Mouse (Mus musculus) left cerebral cortex, postnatal 4 days (tissue): ENCODE results near the gene Tmem183a. TPM values are rescaled to one million over a fixed set of nuclear protein-coding genes. Genes with fewer than 3 reads are reported as not detected.

Source experiments
- DNase-seq: peaks from one replicate; pipeline ENCODE4 v3.0.0-alpha.2; 2022
- intact Hi-C: fragments of 180-260 bp; cut with DNase I; formaldehyde crosslinking; loops from one replicate; pipeline ENCODE4 v1.15.1; 2025
- total RNA-seq, 2 experiments: library from RNA; stranded (reverse); gene quantifications; 2 replicates each; pipeline ENCODE4 v1.2.3; 2021

Gene Tmem183a
- total RNA-seq, 2 experiments from 2014 or later, result 110 to 122 TPM

DNA sequence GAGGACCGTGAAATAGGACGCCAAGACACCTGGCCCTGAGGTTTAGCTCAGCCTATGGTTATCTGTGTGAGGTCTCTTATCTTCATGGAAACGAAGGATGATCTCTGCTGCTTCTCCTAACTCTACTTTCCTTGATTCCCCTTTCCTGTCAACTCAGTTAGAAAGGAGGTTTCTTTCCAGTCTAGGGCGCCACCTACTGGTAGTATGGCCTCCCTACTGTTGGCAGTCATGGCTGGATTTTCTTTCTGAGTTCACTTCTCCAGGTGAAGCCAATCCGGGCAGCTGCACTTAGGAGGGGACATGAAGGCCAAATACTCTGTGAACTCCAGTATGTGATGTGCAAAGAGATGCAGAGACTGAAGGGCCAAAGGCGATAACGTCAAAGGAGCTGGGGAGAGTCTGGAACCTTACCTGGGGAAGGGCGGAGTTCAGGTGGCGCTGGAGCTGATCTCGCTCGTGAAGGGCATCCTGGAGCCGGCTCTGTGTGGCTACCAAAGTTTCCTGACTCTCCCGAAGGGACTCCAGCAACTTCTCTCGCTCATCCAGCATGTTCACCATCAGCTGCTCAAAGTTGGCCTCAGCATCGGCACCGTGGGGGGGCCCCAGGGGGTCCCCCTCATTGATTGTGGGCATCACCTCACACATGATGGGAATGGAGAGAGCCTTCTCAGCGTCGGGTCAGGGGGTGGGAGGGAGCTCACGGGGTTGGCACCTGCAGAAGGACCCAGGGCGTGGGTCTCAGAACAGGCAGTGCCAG is 29.7 kb downstream of the Tmem183a start:
- intact Hi-C loops, result loop anchor here (5.0 kb wide), 2 partner anchors 90 to 180 kb away; no protein-coding TSS in a partner anchor

DNA sequence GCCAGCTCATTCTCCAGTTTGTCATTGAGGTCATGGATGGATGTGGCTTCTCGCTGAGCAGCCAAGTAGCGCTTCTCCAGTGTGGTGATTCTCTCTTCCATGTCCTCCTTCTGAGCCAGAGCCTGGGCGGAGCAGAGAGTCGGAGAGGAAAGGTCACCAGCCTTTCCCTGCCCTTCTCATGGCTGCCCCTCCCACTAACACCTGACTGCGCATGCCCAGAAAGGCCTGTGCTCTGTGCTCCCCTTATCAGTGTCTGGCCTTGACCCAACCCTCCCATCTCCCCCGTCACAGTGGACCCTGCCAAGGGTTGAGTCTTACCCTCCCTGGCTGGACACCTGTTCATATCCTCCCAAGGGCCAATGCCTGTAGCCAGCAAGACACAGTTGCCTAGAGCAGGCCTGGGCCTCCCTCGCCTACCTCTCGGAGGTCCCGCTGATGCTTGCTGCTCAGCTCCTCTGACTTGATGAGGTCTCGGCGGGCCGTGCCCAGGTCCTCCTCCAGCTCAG is 34.9 kb downstream of the Tmem183a start:
- DNase-seq, result no peak
- intact Hi-C loops, result no loop called here

More for the DNA sequence above, 29.7 kb downstream of the Tmem183a start:
- peak; percentile 88 for DNase-seq

DNA sequence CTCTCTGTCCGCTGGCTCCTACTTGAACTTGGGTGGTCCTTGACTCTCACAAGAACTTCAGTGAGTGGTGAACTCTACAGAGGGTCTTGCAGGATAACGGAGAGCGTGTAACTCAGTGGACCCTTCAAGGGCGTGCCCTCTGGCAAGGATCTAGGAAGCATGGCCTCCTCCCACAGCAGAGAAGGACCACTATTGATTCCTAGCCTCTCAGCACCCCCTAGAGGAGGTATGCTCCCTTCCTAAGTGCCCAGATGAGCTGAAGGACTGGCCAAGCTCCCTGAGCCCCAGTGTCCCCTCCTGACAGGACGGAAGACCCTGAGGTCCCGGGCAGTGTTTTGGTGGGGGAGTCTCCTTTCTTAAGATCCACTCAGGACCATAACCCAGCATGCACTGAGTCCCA is 39.2 kb downstream of the Tmem183a start:
- intact Hi-C loops, result no loop called here
- DNase-seq, result no peak

DNA sequence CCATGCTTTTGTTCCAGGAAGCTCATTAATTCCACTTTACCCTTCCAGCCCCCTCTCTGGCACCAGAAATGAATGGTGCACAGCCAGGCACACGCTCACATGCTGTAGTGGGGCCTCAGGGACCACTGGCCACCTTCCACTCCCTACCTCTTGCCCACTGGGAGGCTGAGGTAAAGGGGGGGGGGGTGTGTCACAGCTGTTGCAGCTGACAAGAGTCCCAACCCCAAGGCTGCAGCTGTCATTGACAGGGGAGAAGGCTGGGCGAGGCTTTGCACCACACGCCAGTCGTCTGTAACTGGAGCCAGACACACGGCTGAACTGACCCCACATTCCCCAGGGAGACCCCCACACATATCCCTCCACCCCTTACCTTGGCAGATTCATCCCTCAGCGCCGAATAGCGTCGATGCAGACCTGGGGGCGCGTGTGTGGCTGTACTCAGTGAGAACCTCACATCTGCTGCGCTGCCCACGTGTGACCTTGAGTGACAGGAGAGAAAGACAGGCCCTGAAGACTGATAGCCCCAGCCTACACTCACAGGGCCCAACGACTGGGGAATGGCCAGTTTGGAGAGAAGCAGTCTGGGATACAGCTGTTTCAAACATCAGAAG is 41.0 kb downstream of the Tmem183a start:
- intact Hi-C loops, result no loop called here
- DNase-seq, result no peak

DNA sequence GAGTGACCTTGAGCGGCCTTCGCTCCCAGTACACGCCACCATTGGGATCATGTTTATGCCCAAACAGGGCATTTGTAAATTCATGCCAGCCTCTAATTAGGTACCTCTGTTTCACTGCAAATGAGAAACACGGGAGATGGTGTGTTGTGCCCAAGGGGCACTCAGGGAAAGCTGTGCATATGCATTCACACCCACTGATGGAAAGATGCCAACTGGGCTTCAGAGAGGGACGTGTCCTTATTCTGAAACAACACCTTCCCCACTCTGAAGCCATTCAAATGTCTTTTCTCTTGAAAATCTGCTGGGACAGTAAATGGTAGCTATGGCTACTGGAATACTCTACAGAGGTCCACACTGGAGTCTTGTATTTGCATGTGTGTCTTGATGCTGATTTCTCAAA is 43.5 kb downstream of the Tmem183a start:
- intact Hi-C loops, result no loop called here
- no peak for DNase-seq

DNA sequence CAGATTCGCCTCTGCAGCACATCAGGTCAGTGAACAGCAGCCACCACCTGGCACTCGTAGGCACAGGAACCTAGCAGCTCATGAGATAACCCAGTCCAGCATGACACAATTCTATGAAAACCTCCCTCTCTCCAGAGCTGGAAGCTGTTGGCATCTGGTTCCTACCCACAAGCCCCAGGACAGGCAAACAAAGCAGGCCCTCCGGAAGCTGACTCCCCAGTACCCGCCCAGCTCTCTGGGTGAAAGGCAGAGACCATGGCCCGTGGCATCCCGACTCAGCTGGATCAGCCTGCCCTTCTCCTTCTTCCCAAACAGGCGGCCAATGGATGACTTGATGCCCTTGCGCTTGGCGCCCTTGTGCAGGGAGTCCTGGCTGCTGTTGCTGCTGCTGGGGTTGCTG is 45.4 kb downstream of the Tmem183a start:
- no peak for DNase-seq
- intact Hi-C loops, result no loop called here

DNA sequence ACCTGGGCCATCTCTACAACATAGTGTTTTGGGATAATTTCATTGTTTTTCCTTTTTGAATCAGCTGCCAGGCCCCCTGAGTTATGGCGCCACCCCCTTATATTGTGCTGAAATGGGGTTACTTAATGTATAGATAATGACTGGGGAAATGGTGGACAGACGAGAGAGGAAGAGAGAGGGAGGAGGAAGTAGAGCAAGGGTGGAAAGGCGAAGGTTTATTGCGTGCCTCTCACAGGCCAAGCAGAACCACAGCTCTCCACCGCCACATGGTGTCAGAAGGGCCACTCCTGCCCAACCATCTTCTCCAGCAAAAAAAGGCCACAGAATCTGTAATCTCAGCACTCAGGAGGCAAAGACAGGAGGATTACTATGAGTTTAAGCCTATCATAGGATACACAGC is 46.6 kb downstream of the Tmem183a start:
- intact Hi-C loops, result no loop called here
- no peak for DNase-seq

DNA sequence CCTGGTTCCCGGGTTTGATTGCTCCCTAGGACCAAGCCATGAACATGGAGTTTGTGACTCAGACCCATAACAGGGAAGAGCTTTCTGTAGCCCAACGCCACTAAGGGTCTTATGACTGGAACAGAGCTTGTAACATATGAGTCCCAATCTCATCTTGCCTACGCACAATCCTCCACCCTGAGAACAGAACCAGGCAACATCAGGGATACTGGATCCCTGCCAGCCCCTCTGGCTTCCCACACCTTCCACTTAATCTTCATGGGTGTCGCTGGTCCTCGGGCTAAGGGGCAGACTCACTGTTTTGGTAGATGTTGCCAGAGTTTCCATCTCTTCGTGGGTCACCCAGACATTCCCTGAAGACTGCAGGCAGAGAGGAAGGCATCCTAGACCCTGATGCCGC is 50.0 kb downstream of the Tmem183a start:
- intact Hi-C loops, result no loop called here
- DNase-seq, result no peak

DNA sequence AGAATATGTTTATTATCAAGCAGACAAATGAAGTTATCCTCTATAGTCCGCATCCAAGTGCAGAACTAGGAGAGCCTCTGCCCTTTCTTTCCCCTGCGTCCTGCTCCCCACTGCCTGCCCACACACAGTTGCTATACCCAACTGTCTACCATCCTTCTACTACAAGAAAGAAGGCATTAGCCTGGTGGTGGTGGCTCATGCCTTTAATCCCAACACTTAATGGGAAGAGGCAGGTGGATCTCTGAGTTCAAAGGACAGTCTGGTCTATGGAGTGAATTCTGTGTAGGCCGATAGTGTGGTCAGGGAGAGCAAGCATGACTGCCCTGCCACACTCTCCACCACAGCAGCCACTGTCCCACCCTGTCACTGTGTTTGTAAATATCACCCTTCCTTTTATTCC is 51.0 kb downstream of the Tmem183a start:
- intact Hi-C loops, result no loop called here
- no peak for DNase-seq

DNA sequence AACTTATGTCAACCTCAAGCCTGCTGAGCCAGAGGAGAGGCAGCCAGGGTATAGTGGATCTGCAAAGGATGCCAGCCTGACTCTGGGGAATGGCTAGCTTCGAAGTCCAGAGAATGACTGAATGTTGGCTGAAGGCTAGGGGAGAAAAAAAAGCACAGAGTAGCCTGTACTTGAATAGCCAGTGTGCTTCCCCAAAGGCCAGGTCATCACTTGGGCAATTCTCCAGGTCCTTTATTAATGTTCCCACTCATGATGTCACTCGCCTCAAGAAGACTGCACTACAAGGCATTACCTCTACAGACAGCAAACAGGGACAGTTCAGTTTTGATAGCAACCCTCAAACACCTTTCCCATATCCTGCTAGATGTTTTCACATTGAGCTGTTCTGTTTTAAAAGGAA is 51.5 kb downstream of the Tmem183a start:
- no peak for DNase-seq
- intact Hi-C loops, result no loop called here

DNA sequence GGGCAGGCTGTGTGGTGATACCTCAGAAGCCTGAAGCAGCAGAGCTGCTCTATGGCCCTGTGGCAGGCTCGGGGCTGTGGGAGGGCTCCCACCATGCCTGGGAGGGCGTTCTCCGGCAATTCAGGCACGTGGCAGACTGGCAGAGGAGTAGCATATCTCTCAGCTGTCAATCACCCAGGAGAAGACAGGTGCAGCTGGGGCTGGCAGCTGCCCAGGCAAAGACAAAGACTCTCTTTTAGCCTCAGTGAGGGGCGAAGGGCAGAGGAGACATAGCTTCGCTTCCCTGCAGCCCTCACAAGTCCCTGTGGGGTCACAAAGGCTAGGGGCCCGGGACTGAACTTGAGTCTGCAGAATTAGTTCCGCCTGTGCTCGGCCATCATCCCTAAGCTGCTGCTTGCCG is 54.4 kb downstream of the Tmem183a start:
- intact Hi-C loops, result no loop called here
- DNase-seq, result no peak

DNA sequence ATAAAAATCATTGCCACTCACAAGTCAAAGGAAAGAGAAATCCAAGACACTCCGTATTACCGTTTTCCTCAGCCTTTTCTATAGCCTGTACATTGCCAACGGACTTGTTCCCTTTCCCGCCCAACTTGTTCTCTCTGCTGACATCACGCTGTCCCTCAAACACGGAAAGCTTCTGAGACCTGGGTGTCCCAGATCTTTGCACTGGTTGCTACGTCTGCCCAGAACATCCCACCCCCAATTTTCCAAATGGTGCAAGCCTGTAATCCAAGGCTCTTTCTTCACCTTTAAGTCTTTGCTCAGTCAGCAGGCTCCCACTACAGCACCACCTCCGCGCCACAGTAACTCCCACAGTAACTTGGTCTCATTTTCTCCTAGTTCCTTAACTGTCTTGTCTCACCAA is 56.8 kb downstream of the Tmem183a start:
- intact Hi-C loops, result no loop called here
- DNase-seq, result no peak

DNA sequence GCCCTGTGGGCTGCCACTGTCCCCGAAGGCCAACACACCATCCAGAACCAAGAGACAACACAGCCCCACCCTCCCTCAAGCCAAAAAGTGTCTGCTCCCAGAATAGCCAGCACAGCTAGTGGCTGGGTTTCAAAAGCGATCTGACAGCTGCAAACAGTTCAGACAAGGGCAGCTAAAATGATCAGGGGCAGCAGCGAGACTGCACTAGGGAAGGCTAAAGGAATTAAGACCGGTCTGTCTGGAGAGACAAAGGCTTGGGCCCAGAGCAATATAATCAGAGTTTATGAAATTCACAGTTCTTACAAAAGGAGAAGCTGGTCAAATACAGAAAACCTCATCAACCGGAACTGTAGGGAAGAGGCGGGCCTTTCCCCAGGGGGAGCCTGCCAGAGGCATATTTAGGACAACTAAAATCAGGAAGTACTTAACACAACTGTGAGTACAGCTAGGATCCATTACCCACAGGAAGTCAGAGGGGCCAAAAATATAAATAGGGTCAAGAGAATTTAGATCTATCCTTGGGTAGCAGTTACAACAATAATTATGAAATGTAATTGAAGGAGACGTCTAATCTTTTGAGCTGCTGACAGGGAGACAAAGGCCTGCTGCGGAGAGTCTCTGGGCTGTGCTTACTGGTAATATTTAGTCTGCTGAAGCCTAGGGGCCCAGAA is 59.1 kb downstream of the Tmem183a start:
- DNase-seq, result no peak

DNA sequence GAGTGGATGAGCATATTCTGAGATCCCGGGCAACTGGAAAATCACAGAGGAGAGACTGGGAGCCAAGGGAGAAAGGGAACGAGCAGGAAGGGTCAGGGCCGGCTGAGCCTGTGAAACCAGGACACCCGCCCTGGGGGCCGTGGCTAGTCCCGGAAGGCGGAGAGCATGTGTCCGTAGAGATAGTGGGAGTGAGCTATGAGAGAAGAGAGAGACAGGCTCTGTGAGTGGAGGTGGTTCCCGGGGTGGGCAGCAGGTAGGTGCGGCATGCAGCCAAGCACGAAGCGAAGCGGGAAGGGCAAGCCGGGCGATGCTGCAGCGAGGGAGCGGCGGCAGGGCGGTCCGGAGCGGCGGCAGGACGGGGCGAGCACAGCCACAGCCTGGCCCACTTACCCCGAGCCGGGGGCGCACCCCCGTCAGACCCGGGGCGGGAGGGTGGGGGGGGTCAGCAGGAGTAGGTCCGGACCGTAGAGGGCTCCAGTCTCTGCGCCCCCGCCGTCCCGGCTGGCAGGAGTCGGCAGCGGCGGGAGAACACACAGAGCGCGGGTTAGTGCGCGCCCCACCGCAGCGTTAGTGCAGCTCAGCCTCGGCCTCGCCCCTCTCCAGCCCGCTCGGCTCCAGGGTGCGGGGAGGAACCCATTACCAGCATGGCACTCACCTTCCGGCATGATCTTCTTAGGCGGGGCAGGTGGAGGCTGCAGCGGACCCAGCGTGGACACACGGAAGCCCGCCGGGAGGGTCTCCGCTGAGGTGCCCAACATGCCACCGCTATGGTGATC is 63.0 kb downstream of the Tmem183a start:
- intact Hi-C loops, result no loop called here

More for the DNA sequence above, 59.1 kb downstream of the Tmem183a start:
- intact Hi-C loops, result no loop called here

DNA sequence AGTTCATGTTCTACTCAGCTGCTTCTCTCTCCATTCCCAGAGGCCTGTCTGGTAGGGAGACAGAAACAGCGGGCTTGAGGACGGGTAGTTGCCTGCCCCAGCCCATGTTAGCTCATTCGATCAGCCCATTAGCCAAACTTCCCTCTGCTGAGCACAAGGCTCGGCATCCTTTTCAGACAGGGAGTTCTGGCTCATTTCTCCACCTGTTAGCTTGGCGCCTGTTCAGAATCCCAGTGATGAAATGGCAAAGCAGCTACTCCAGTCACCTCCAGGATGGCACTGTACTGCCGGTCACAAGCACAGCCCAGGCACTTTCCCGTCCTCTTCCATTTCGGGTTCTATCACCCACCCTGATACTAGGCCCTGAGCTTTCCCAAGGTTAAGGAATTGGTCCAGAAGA is 64.5 kb downstream of the Tmem183a start:
- peak; percentile 52 for DNase-seq
- intact Hi-C loops, result no loop called here

More for the DNA sequence above, 63.0 kb downstream of the Tmem183a start:
- peak; percentile 29 for DNase-seq

Other genes with a start within 250 kb of the Tmem183a start
- 1 to 10 TPM; 1.1 to 2.0 TPM for gene Chil1, start 179.8 kb downstream of the Tmem183a start, total RNA-seq
- gene Mybph, start 168.5 kb downstream of the Tmem183a start, total RNA-seq, result under 1 TPM in 1 of 2 experiments, not detected in 1; 0.18 TPM
- gene Adora1, start 126.5 kb downstream of the Tmem183a start, total RNA-seq, result 10 to 100 TPM; 75.5 to 76.4 TPM
- gene Myog, start 72.0 kb downstream of the Tmem183a start, total RNA-seq, result not detected
- 10 to 100 TPM; 62.6 to 72.1 TPM for gene Ppfia4, start 29.1 kb downstream of the Tmem183a start, total RNA-seq
- not detected for gene 4933406M09Rik, start 24.0 kb upstream of the Tmem183a start, total RNA-seq
- gene Cyb5r1, start 43.6 kb upstream of the Tmem183a start, total RNA-seq, result 10 to 100 TPM; 13.1 to 18.5 TPM
- 10 to 100 TPM; 55.4 to 57.5 TPM for gene Adipor1, start 53.4 kb upstream of the Tmem183a start, total RNA-seq
- gene Klhl12, start 93.6 kb upstream of the Tmem183a start, total RNA-seq, result 10 to 100 TPM; 37.1 to 38.7 TPM
- gene Rabif, start 132.7 kb upstream of the Tmem183a start, total RNA-seq, result 10 to 100 TPM; 38.2 to 38.5 TPM
- not detected for gene Mgat4e, start 187.7 kb upstream of the Tmem183a start, total RNA-seq
- 100 to 1,000 TPM in 1 of 2 experiments, 10 to 100 TPM in 1; 98.4 to 107 TPM for gene Kdm5b, start 198.2 kb upstream of the Tmem183a start, total RNA-seq